Mouse (Mus musculus) G1E (cell line): ENCODE results near the gene Hoxc12. TPM values are rescaled to one million over a fixed set of nuclear protein-coding genes. Genes with fewer than 3 reads are reported as not detected.

Experiments
- ATAC-seq: 2 replicates; pipeline ENCODE4 v1.8.0; 2016; ENCODE audit warnings: mild to moderate bottlenecking; ENCODE audit not compliant: insufficient number of reproducible peaks, poor library complexity, low FRiP score, severe bottlenecking; ENCODE audit errors: extremely low read depth
- DNase-seq: peaks from one replicate; pipeline ENCODE4 v3.0.0; 2012; ENCODE audit warnings: low spot score
- H3K27me3 ChIP-seq: 2 replicates; pipeline ENCODE4 v1.6.1; 2012; ENCODE audit warnings: mild to moderate bottlenecking, low read length, inconsistent platforms; ENCODE audit not compliant: insufficient read depth
- H3K36me3 ChIP-seq: replicated peaks from 2 replicates; pipeline ENCODE3; 2012; ENCODE audit warnings: mild to moderate bottlenecking, inconsistent platforms
- H3K4me1 ChIP-seq: 2 replicates; pipeline ENCODE4 v1.6.1; 2012; ENCODE audit warnings: low read depth, low read length, inconsistent platforms, mixed read lengths; ENCODE audit not compliant: insufficient read depth
- H3K4me3 ChIP-seq: 2 replicates; pipeline ENCODE4 v1.5.1; 2012; ENCODE audit warnings: low read depth, mild to moderate bottlenecking, inconsistent platforms, low read length, moderate library complexity, mixed read lengths
- H3K9me3 ChIP-seq: replicated peaks from 2 replicates; pipeline ENCODE4 v1.6.1; 2012; ENCODE audit warnings: inconsistent platforms
- CTCF ChIP-seq: IDR thresholded peaks from 2 replicates; pipeline ENCODE4 v1.5.1; 2012; ENCODE audit warnings: low read depth, low read length, inconsistent platforms, mixed read lengths
- GATA1 ChIP-seq: IDR thresholded peaks from 2 replicates; pipeline ENCODE4 v1.6.1; 2012; ENCODE audit warnings: borderline replicate concordance, low read length, inconsistent platforms, mixed read lengths
- GATA2 ChIP-seq: IDR thresholded peaks from 2 replicates; pipeline ENCODE4 v1.6.1; 2012; ENCODE audit warnings: low read depth, low read length, inconsistent platforms, borderline replicate concordance
- POLR2AphosphoS5 ChIP-seq: IDR thresholded peaks from 2 replicates; pipeline ENCODE4 v1.6.1; 2012; ENCODE audit warnings: low read depth, low read length, inconsistent platforms; ENCODE audit not compliant: insufficient replicate concordance
- TAL1 ChIP-seq: conservative IDR thresholded peaks from 2 replicates; pipeline ENCODE4 v1.6.1; 2012; ENCODE audit warnings: low read depth, low read length, inconsistent platforms, mixed read lengths
- polyA plus RNA-seq: library from polyadenylated mRNA; stranded (reverse); fragments of >175 nt; gene quantifications from 2 replicates; pipeline ENCODE4 v1.2.3, GENCODE M21; 2012
- total RNA-seq, 2 experiments: library from RNA; stranded (forward) in 1 of 2; stranded (reverse) in 1 of 2; fragments of 200-1000 nt in 1 of 2; fragments of >200 nt in 1 of 2; fragmentation: Nextera tagmentation in 1 of 2; gene quantifications; 2 replicates each; pipeline ENCODE4 v1.2.3; 2014 to 2017

The Hoxc12 gene
- total and polyA plus RNA-seq, 3 experiments, result not detected

- Histone ChIP-seq H3K36me3 (no peaks in the 10 kb centered on the region), H3K4me1 (no peaks in the 10 kb centered on the region), H3K27me3 (peaks cover 59% of the 10 kb centered on the region), H3K4me3 (no peak within 1 kb of the TSS), H3K9me3 (peaks cover 4% of the 10 kb centered on the region)
- ATAC-seq, result no peak
- DNase-seq, result no peak
- TF ChIP-seq GATA2 (no peak), TAL1 (no peak), POLR2AphosphoS5 (no peak)
Observed at GRCm38 (mm10) chr15:102921053-102922011, 15.2 kb upstream of the Hoxc12 start, which contains the start of gene Hoxc13. Gene Hoxc13, plus strand, starts transcription at chr15:102921103.

DNA sequence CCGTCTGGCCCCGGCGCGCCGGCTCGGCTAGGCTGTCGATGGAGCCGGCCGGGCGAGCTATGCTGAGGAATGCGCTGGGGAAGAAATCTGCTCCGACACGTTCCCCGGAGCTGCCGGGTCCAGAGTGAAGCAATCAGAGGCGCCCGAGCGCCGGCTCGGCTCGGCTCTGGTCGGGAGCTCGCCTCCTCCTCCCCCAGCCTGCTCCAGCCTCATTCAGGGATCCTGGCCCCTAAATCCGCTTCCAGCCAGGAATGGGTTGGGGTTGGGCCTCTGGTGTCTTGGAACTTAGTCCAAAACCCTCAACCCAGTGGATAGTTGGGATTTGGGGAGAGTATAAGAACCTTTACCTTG, 14.6 kb upstream of the Hoxc12 start:
- TF ChIP-seq TAL1 (no peak), CTCF (no peak), GATA1 (no peak), GATA2 (no peak), POLR2AphosphoS5 (no peak)
- H3K27me3 ChIP-seq, result peaks cover 62% of the 10 kb centered on the region
- ATAC-seq, result no peak

GRCm38 (mm10) chr15:102922636-102923500, 13.7 kb upstream of the Hoxc12 start:
- Histone ChIP-seq H3K4me3 (no peak overlapping the region), H3K9me3 (peaks cover 4% of the 10 kb centered on the region), H3K36me3 (no peaks in the 10 kb centered on the region), H3K27me3 (peaks cover 60% of the 10 kb centered on the region), H3K4me1 (no peaks in the 10 kb centered on the region)
- ATAC-seq, result no peak
- DNase-seq, result no peak
- TF ChIP-seq POLR2AphosphoS5 (no peak), GATA2 (no peak), TAL1 (no peak), CTCF (no peak), GATA1 (no peak)

More for the DNA sequence above, 14.6 kb upstream of the Hoxc12 start:
- no peak for DNase-seq
- H3K9me3 ChIP-seq, result peaks cover 4% of the 10 kb centered on the region
- H3K4me1 ChIP-seq, result no peaks in the 10 kb centered on the region
- no peaks in the 10 kb centered on the region for H3K36me3 ChIP-seq
- no peak overlapping the region for H3K4me3 ChIP-seq

DNA sequence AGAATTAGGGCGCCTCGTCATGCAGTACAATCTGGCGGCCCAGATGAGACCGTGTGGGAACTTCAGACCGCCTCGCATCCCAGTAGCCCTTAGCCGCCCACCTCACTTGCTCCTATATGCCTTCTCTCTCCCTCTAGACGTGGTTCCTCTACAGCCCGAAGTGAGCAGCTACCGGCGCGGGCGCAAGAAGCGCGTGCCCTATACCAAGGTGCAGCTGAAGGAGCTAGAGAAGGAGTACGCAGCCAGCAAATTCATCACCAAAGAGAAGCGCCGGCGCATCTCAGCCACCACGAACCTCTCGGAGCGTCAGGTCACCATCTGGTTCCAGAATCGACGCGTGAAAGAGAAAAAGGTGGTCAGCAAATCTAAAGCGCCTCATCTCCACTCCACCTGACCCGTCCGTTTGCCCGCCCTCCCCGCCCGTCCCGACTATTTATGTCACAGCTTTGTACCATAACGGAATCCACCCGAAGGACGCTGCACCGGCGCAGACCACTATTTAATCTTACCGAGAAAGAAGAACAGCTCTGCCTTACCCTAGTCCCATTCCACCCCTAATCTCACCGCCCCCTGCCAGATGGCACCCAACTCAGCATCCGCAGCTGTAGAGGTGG, 9.4 kb upstream of the Hoxc12 start:
- Histone ChIP-seq H3K36me3 (no peaks in the 10 kb centered on the region), H3K9me3 (no peaks in the 10 kb centered on the region), H3K4me3 (no peak overlapping the region), H3K27me3 (peaks cover 56% of the 10 kb centered on the region), H3K4me1 (no peaks in the 10 kb centered on the region)
- DNase-seq (no peak), ATAC-seq (no peak)
- TF ChIP-seq GATA1 (no peak), POLR2AphosphoS5 (no peak), GATA2 (no peak), CTCF (no peak), TAL1 (no peak)

GRCm38 (mm10) chr15:102931706-102932358, 4.7 kb upstream of the Hoxc12 start:
- no peaks in the 10 kb centered on the region for H3K36me3 ChIP-seq
- DNase-seq (no peak), ATAC-seq (no peak)
- no peak overlapping the region for H3K4me3 ChIP-seq
- H3K9me3 ChIP-seq, result peaks cover 1% of the 10 kb centered on the region
- peaks cover 80% of the 10 kb centered on the region for H3K27me3 ChIP-seq
- peaks cover 2% of the 10 kb centered on the region for H3K4me1 ChIP-seq
- TF ChIP-seq TAL1 (no peak), CTCF (no peak), GATA1 (no peak), GATA2 (no peak), POLR2AphosphoS5 (no peak)
